In the genomic region with DNA sequence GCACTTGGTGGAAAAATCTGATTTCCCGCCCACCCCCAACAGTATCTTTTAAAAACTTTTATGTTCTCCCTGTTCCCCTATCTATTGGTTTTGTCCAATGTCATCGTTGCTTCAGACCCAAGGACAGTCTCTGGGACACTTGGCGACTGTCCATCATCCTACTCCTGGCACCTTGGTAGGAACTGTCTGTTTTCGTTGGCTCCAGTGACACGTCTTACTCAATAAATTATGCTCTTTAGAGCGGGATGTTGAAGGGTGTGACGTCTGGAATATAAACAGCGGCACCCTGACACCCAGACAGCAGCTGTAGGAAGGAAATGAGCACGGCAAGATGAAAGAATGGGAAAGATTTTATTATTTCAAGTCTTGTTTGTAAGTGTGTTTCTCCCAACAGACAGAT, we compare ENCODE assay signal across 25 mouse cellular contexts. TPM values are rescaled to one million over a fixed set of nuclear protein-coding genes. Genes with fewer than 3 reads are reported as not detected.
DNase-seq lines count a peak whose midpoint lies in the region; ATAC-seq and TF ChIP-seq lines count a peak whose summit lies in the region.
"Had no signal": no experiment of that assay in that cellular context is flagged by ENCODE, and none has a peak within 500 bp of the region (broad histone marks: within the 10 kb centered on the region; RNA-seq: fewer than 3 reads in every experiment).

No protein-coding gene starts in this region.

- no peak for TF ChIP-seq CTCF in heart, postnatal 0 days (IDR thresholded peaks at IDR 0.05; ENCODE audit: low read depth)
- no peak for TF ChIP-seq CTCF in lung, adult 2 months (IDR thresholded peaks at IDR 0.05; ENCODE audit: insufficient read depth, low read length)

- ATAC-seq in heart, postnatal 0 days (ENCODE audit: insufficient read depth, low read depth) = no peak
- peak; percentile 76; the same call in 1 of the 2 replicates for ATAC-seq in lung, embryonic 15.5 days (ENCODE audit: borderline replicate concordance, extremely low read depth, low FRiP score, low TSS enrichment)
- no peak for ATAC-seq in monocyte, adult 5-6 weeks (replicated peaks; ENCODE audit: insufficient number of reproducible peaks, low FRiP score, low TSS enrichment, poor library complexity, severe bottlenecking)
- ATAC-seq: forebrain, embryonic 16.5 days; hindbrain, embryonic 16.5 days had no signal

- H3K9ac ChIP-seq in heart, postnatal 0 days (replicated peaks; ENCODE audit: low read depth, low read length) = no peak overlapping the region
- H3K9ac ChIP-seq in lung, embryonic 15.5 days = no peak overlapping the region
- H3K9ac ChIP-seq: limb, embryonic 13.5 days; midbrain, embryonic 12.5 days; stomach, embryonic 15.5 days had no signal

- H3K36me3 ChIP-seq in heart, postnatal 0 days (replicated peaks; ENCODE audit: control insufficient read depth, insufficient read depth, low read length) = no peaks in the 10 kb centered on the region
- no peaks in the 10 kb centered on the region for H3K36me3 ChIP-seq in lung, embryonic 15.5 days
- H3K36me3 ChIP-seq: limb, embryonic 13.5 days; midbrain, embryonic 12.5 days; stomach, embryonic 15.5 days had no signal

- TF ChIP-seq POLR2A in lung, adult 2 months (IDR thresholded peaks at IDR 0.05; ENCODE audit: borderline replicate concordance, extremely low read depth, low read depth, low read length) = no peak

- H3K4me1 ChIP-seq in heart, postnatal 0 days (ENCODE audit: control insufficient read depth, insufficient read depth) = no peaks in the 10 kb centered on the region; the same call in 1 of the 2 replicates
- H3K4me1 ChIP-seq in lung, embryonic 15.5 days = peaks cover 11% of the 10 kb centered on the region; the same call in 1 of the 2 replicates
- no peaks in the 10 kb centered on the region; the same call in 1 of the 2 replicates for H3K4me1 ChIP-seq in lung, adult 2 months (ENCODE audit: control insufficient read depth, insufficient read depth, low read length)
- H3K4me1 ChIP-seq: megakaryocyte, embryonic 14.5 days; midbrain, embryonic 12.5 days; stomach, embryonic 15.5 days had no signal

- H3K9me3 ChIP-seq in heart, postnatal 0 days (replicated peaks; ENCODE audit: control insufficient read depth, low read length) = no peaks in the 10 kb centered on the region; the same call in 1 of the 2 replicates
- H3K9me3 ChIP-seq in lung, embryonic 15.5 days = no peaks in the 10 kb centered on the region
- H3K9me3 ChIP-seq: midbrain, embryonic 12.5 days; stomach, embryonic 15.5 days had no signal

- WGBS in heart, postnatal 0 days = 40% methylated on average over 9 of the region's 9 CpGs
- WGBS in lung, embryonic 15.5 days = 22% methylated on average over 9 of the region's 9 CpGs
- 30% methylated on average over 9 of the region's 9 CpGs for WGBS in lung, adult 2 months

- no peak overlapping the region for H3K27ac ChIP-seq in heart, postnatal 0 days (ENCODE audit: low read depth)
- H3K27ac ChIP-seq in lung, embryonic 15.5 days = no peak overlapping the region
- H3K27ac ChIP-seq: gastrocnemius, adult 2 months; layer of hippocampus, adult 2 months; limb, embryonic 13.5 days; midbrain, embryonic 12.5 days; stomach, embryonic 15.5 days had no signal

- DNase-seq in heart, postnatal 0 days (ENCODE audit: low spot score) = peak; percentile 8
- no peak for DNase-seq in heart, adult 11 months
- DNase-seq in lung, adult 2 months = no peak
- peak; percentile 20 for DNase-seq in adipocyte (ENCODE audit: low spot score)
- peak; percentile 3 for DNase-seq in lung, postnatal 14 days
- no peak for DNase-seq in cerebellum, postnatal 10 days
- DNase-seq: cerebellum, adult 18-20 months; cerebellum, postnatal 14 days; gastrocnemius, adult 2 months; kidney, adult 18-20 months; kidney, postnatal 36 days had no signal

- H3K4me2 ChIP-seq in heart, postnatal 0 days (ENCODE audit: low read depth, low read length) = no peak overlapping the region
- no peak overlapping the region for H3K4me2 ChIP-seq in lung, embryonic 15.5 days
- H3K4me2 ChIP-seq: limb, embryonic 13.5 days; liver, embryonic 11.5 days; midbrain, embryonic 12.5 days; stomach, embryonic 15.5 days had no signal

- no peak overlapping the region for H3K4me3 ChIP-seq in heart, postnatal 0 days (ENCODE audit: low read depth, low read length)
- no peak overlapping the region for H3K4me3 ChIP-seq in lung, embryonic 15.5 days
- no peak overlapping the region for H3K4me3 ChIP-seq in lung, adult 2 months (replicated peaks; ENCODE audit: extremely low read depth, low read depth, low read length)
- H3K4me3 ChIP-seq: erythroblast, embryonic 14.5 days; gastrocnemius, adult 2 months; layer of hippocampus, adult 2 months; limb, embryonic 13.5 days; megakaryocyte, embryonic 14.5 days; midbrain, embryonic 12.5 days; stomach, embryonic 15.5 days had no signal

- no peaks in the 10 kb centered on the region for H3K27me3 ChIP-seq in heart, postnatal 0 days (ENCODE audit: control insufficient read depth, insufficient read depth, low read length)
- no peaks in the 10 kb centered on the region for H3K27me3 ChIP-seq in lung, embryonic 15.5 days
- H3K27me3 ChIP-seq: CH12.LX; limb, embryonic 13.5 days; megakaryocyte, embryonic 14.5 days; stomach, embryonic 15.5 days had no signal

- no peak for TF ChIP-seq EP300 in heart, postnatal 0 days (IDR thresholded peaks at IDR 0.05; ENCODE audit: low read depth)

RNA-seq across cellular contexts. Expression of a gene that starts 12.2 kb away (rescaled TPM):
- not detected in 2 replicates for total RNA-seq in heart, postnatal 0 days (2014; rRNA removed; ENCODE audit: low replicate concordance)
- 0.11 and 0.16 TPM in 2 replicates for polyA plus RNA-seq in heart, postnatal 0 days (2015; fragmentation: Nextera tagmentation; extraction: Ambion mirVana)
- 1.0 and 1.2 TPM in 2 replicates for polyA plus RNA-seq in lung, embryonic 15.5 days (2015; fragmentation: Nextera tagmentation; extraction: Ambion mirVana)
- 1.4 and 1.5 TPM in 2 replicates for polyA plus RNA-seq in lung, adult 2 months (2012; rRNA removed)
- 0.11 to 0.29 TPM in 2 of 3 replicates, not detected in the other for total RNA-seq in monocyte, adult 5-6 weeks (2017)
- total RNA-seq: CH12.LX; gastrocnemius, adult 2 months; heart, postnatal 25 days had no signal
- polyA plus RNA-seq: erythroblast, embryonic 14.5 days; liver, embryonic 16.5 days had no signal

Comparison
In these comparisons a context has a peak if more than half of its experiments do, and no peak if none do; other contexts are left out.
1. DNase-seq: peak in heart, postnatal 0 days (single experiment), adipocyte (single experiment) and lung, postnatal 14 days (single experiment); none in heart, adult 11 months (single experiment), lung, adult 2 months (single experiment) and cerebellum, postnatal 10 days (0 of 2).